Mouse (Mus musculus) heart, postnatal 4 days (tissue): ENCODE data around the gene Tasp1. TPM values are rescaled to one million over a fixed set of nuclear protein-coding genes. Genes with fewer than 3 reads are reported as not detected.

Source experiments
- total RNA-seq, 2 experiments: library from RNA; stranded (reverse); gene quantifications; 2 replicates each; pipeline ENCODE4 v1.2.3; 2021

The Tasp1 gene
- total RNA-seq, 2 experiments from 2014 or later: 6.0 to 6.8 TPM

Other genes starting within 250 kb of the Tasp1 start
- not detected for gene Gm17374, start 85.2 kb upstream of the Tasp1 start, total RNA-seq
- 10 to 100 TPM; 16.0 to 17.7 TPM for gene Esf1, start 103.8 kb upstream of the Tasp1 start, total RNA-seq
- 10 to 100 TPM; 32.7 to 37.4 TPM for gene Ndufaf5, start 103.8 kb upstream of the Tasp1 start, total RNA-seq